Mouse (Mus musculus) neural tube, embryonic 11.5 days (tissue): ENCODE measurements around the gene Hcar2. TPM values are rescaled to one million over a fixed set of nuclear protein-coding genes. Genes with fewer than 3 reads are reported as not detected.

ENCODE experiments used
- ATAC-seq: fragments of 200-750 bp; cut with Nextera tagmentation; 2 replicates; pipeline ENCODE4 v1.8.0; 2017; ENCODE audit warnings: moderate number of reproducible peaks, mild to moderate bottlenecking, moderate TSS enrichment, moderate library complexity; ENCODE audit not compliant: insufficient read depth, low FRiP score, low TSS enrichment
- DNase-seq: peaks from one replicate; pipeline ENCODE4 v3.0.0-alpha.2; 2015; ENCODE audit warnings: low spot score
- H3K27ac ChIP-seq: fragments of 300-500 bp; sonication (generic); 2 replicates; pipeline ENCODE4 v1.5.1; 2014; ENCODE audit warnings: low read depth, mild to moderate bottlenecking, low read length
- H3K27me3 ChIP-seq: fragments of 300-500 bp; sonication (generic); 2 replicates; pipeline ENCODE4 v1.6.1; 2014; ENCODE audit warnings: mild to moderate bottlenecking, low read length, mixed read lengths; ENCODE audit not compliant: control insufficient read depth, insufficient read depth
- H3K36me3 ChIP-seq: fragments of 300-500 bp; sonication (generic); 2 replicates; pipeline ENCODE4 v1.6.1; 2014; ENCODE audit warnings: mild to moderate bottlenecking, low read length, moderate library complexity, mixed read lengths; ENCODE audit not compliant: control insufficient read depth, insufficient read depth
- H3K4me1 ChIP-seq: fragments of 300-500 bp; sonication (generic); 2 replicates; pipeline ENCODE4 v1.6.1; 2014; ENCODE audit warnings: low read length, mixed read lengths; ENCODE audit not compliant: control insufficient read depth, insufficient read depth
- H3K4me2 ChIP-seq: fragments of 300-500 bp; sonication (generic); 2 replicates; pipeline ENCODE4 v1.6.1; 2014; ENCODE audit warnings: low read depth, mild to moderate bottlenecking, moderate library complexity
- H3K4me3 ChIP-seq: fragments of 300-500 bp; sonication (generic); 2 replicates; pipeline ENCODE4 v1.5.1; 2014; ENCODE audit warnings: low read depth, low read length
- H3K9ac ChIP-seq: fragments of 300-500 bp; sonication (generic); 2 replicates; pipeline ENCODE4 v1.6.1; 2014; ENCODE audit warnings: mild to moderate bottlenecking, low read length
- H3K9me3 ChIP-seq: fragments of 300-500 bp; sonication (generic); 2 replicates; pipeline ENCODE4 v1.6.1; 2016; ENCODE audit warnings: low read length; ENCODE audit not compliant: control insufficient read depth
- WGBS: fragments of 180-500 bp; shearing (Covaris S2); extraction: QIAGEN DNeasy Blood & Tissue Kit; methylation state at CpG from one replicate; pipeline ENCODE4 v1.1.7; 2014; 5-methylcytosine and 5-hydroxymethylcytosine counted together
- polyA plus RNA-seq: library from polyadenylated mRNA; unstranded; fragments of >200 nt; fragmentation: Nextera tagmentation; extraction: Ambion mirVana; gene quantifications from 2 replicates; pipeline ENCODE4 v1.2.1, GENCODE M21; 2014

Hcar2 gene
- polyA plus RNA-seq, 1 experiment from 2014 or later: 0.16 TPM

- no peak for DNase-seq
- 71% methylated on average over 7 of the region's 7 CpGs for WGBS
- Histone ChIP-seq H3K36me3 (peaks cover 7% of the 10 kb centered on the region), H3K9ac (no peak overlapping the region), H3K4me1 (no peaks in the 10 kb centered on the region), H3K27me3 (no peaks in the 10 kb centered on the region), H3K4me3 (no peak overlapping the region), H3K27ac (no peak overlapping the region), H3K4me2 (no peak overlapping the region), H3K9me3 (no peaks in the 10 kb centered on the region)
- no peak for ATAC-seq
These were observed 42.6 kb downstream of the Hcar2 start for GRCm38 (mm10) chr5:123822706-123823105.

GRCm38 (mm10) chr5:123821264-123821571 lies 44.1 kb downstream of the Hcar2 start:
- H3K9ac ChIP-seq: no peak overlapping the region
- H3K9me3 ChIP-seq: no peaks in the 10 kb centered on the region
- no peak for ATAC-seq
- no peaks in the 10 kb centered on the region for H3K27me3 ChIP-seq
- H3K4me3 ChIP-seq: no peak overlapping the region
- 89% methylated on average over 3 of the region's 3 CpGs for WGBS
- H3K36me3 ChIP-seq: peaks cover 7% of the 10 kb centered on the region
- no peak for DNase-seq
- H3K27ac ChIP-seq: no peak overlapping the region
- no peak overlapping the region for H3K4me2 ChIP-seq
- no peaks in the 10 kb centered on the region for H3K4me1 ChIP-seq

- H3K4me3 ChIP-seq: no peak overlapping the region
- no peak for ATAC-seq
- WGBS: 93% methylated on average over 9 of the region's 9 CpGs
- DNase-seq: no peak
- no peaks in the 10 kb centered on the region for H3K4me1 ChIP-seq
- no peaks in the 10 kb centered on the region for H3K9me3 ChIP-seq
- H3K27me3 ChIP-seq: no peaks in the 10 kb centered on the region
- no peak overlapping the region for H3K27ac ChIP-seq
- peaks cover 7% of the 10 kb centered on the region for H3K36me3 ChIP-seq
- no peak overlapping the region for H3K4me2 ChIP-seq
- no peak overlapping the region for H3K9ac ChIP-seq
These were observed 44.6 kb downstream of the Hcar2 start for GRCm38 (mm10) chr5:123820501-123821263.

- no peak overlapping the region for H3K4me3 ChIP-seq
- H3K27me3 ChIP-seq: no peaks in the 10 kb centered on the region
- no peaks in the 10 kb centered on the region for H3K4me1 ChIP-seq
- peaks cover 10% of the 10 kb centered on the region for H3K36me3 ChIP-seq
- H3K27ac ChIP-seq: no peak overlapping the region
- no peaks in the 10 kb centered on the region for H3K9me3 ChIP-seq
- WGBS: 97% methylated on average over 19 of the region's 19 CpGs
- H3K9ac ChIP-seq: no peak overlapping the region
- H3K4me2 ChIP-seq: no peak overlapping the region
- ATAC-seq: no peak
- DNase-seq: no peak
These were observed 46.2 kb downstream of the Hcar2 start for GRCm38 (mm10) chr5:123818941-123819577.

GRCm38 (mm10) chr5:123816891-123817290 lies 48.4 kb downstream of the Hcar2 start:
- no peak for DNase-seq
- Histone ChIP-seq H3K4me2 (no peak overlapping the region), H3K27ac (no peak overlapping the region), H3K9me3 (no peaks in the 10 kb centered on the region), H3K4me1 (no peaks in the 10 kb centered on the region), H3K4me3 (no peak overlapping the region), H3K9ac (no peak overlapping the region), H3K27me3 (no peaks in the 10 kb centered on the region), H3K36me3 (peaks cover 12% of the 10 kb centered on the region)
- no peak for ATAC-seq
- 92% methylated on average over 7 of the region's 7 CpGs for WGBS

Other genes with a start within 250 kb of the Hcar2 start
- gene Clip1, start 180.9 kb downstream of the Hcar2 start, polyA plus RNA-seq: 45.1 and 52.2 TPM in 2 replicates
- gene Zcchc8, start 144.4 kb downstream of the Hcar2 start, polyA plus RNA-seq: 71.3 and 80.5 TPM in 2 replicates
- gene Rsrc2, start 116.1 kb downstream of the Hcar2 start, polyA plus RNA-seq: 154 and 166 TPM in 2 replicates
- gene Kntc1, start 115.8 kb downstream of the Hcar2 start, polyA plus RNA-seq: 30.8 and 36.2 TPM in 2 replicates
- not detected in 2 replicates for gene Hcar1, start 14.5 kb upstream of the Hcar2 start, polyA plus RNA-seq
- 138 and 146 TPM in 2 replicates for gene Denr, start 41.7 kb upstream of the Hcar2 start, polyA plus RNA-seq
- gene Gm43518, start 61.9 kb upstream of the Hcar2 start, polyA plus RNA-seq: 0.45 TPM in 1 of 2 replicates, not detected in the other
- gene Ccdc62, start 65.2 kb upstream of the Hcar2 start, polyA plus RNA-seq: 3.8 and 5.0 TPM in 2 replicates
- 4.4 and 5.3 TPM in 2 replicates for gene Hip1r, start 108.1 kb upstream of the Hcar2 start, polyA plus RNA-seq
- 50.3 and 52.3 TPM in 2 replicates for gene Vps37b, start 166.8 kb upstream of the Hcar2 start, polyA plus RNA-seq
- 1.7 TPM in 2 replicates for gene Abcb9, start 230.3 kb upstream of the Hcar2 start, polyA plus RNA-seq
- 17.4 and 18.0 TPM in 2 replicates for gene Ogfod2, start 246.8 kb upstream of the Hcar2 start, polyA plus RNA-seq